Mouse (Mus musculus): ENCODE measurements around the gene Ankrd52.

- TF ChIP-seq CTCF (IDR thresholded peaks at IDR 0.05): no peak
- no peak for TF ChIP-seq POLR2A (IDR thresholded peaks at IDR 0.05; ENCODE audit: insufficient read depth, low read depth, low read length)
Measured at GRCm38 (mm10) chr10:128376099-128376454, 838 bp upstream of the Ankrd52 start.

Measured in heart, adult 2 months (tissue).